Mouse (Mus musculus) heart, postnatal 0 days (tissue): ENCODE results near the gene Gsk3a.

Source experiments
- CTCF ChIP-seq: IDR thresholded peaks from 2 replicates; pipeline ENCODE4 v1.5.1; 2016; ENCODE audit warnings: antibody characterized with exemption, control low read depth, low read depth
- EP300 ChIP-seq: IDR thresholded peaks from 2 replicates; pipeline ENCODE4 v1.6.1; 2016; ENCODE audit warnings: antibody characterized with exemption, low read depth

DNA sequence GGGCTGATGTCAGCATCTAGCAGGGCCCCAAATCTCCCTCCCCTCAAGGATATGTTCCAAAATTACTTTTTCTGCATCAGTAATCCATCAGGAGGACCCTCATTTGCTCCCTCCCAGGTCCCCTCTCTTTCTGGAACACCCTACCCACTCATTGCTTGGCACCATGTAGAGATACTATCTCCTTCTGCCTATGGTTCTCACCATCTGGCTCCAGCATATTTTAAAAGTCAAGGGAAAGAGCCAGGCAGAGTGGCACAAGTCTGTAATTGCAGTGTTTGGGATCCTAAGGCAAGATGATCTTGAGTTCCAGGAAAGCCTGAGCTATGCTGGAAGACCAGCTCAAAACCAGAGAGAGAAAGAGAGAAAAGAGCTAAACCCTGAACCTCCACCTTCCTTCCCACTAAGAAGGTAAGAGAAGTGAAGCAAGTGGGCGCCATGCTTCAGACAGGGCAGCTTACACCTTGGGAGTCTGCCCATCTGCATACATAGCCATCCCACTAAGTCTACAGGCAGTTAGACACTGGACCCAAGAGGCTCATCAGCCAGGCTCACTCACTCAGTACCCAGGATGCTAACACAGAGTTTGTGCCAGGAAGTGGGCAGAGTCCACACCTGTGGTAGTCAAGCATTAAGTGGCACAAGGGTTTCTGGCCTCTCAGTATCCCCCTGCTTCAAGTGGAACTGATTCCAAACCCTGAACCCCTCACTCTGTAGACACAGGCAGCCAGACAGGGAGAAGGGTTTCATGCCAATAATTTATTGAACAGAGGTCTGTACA, 9.9 kb downstream of the Gsk3a start:
- no peak for TF ChIP-seq CTCF
- TF ChIP-seq EP300: no peak
